Mouse (Mus musculus): ENCODE measurements around the gene Yju2. TPM values are rescaled to one million over a fixed set of nuclear protein-coding genes. Genes with fewer than 3 reads are reported as not detected.
A peak's percentile ranks its signal among the peaks of the same experiment; 100 is the strongest.
"Not testable (repeated sequence)": the region's sequence is repeated elsewhere in the genome, so short reads cannot be mapped to it uniquely, and the experiment has no call there.

Gene Yju2
- polyA plus RNA-seq (2015; fragmentation: Nextera tagmentation; extraction: Ambion mirVana), result 24.5 and 25.4 TPM in 2 replicates

DNA sequence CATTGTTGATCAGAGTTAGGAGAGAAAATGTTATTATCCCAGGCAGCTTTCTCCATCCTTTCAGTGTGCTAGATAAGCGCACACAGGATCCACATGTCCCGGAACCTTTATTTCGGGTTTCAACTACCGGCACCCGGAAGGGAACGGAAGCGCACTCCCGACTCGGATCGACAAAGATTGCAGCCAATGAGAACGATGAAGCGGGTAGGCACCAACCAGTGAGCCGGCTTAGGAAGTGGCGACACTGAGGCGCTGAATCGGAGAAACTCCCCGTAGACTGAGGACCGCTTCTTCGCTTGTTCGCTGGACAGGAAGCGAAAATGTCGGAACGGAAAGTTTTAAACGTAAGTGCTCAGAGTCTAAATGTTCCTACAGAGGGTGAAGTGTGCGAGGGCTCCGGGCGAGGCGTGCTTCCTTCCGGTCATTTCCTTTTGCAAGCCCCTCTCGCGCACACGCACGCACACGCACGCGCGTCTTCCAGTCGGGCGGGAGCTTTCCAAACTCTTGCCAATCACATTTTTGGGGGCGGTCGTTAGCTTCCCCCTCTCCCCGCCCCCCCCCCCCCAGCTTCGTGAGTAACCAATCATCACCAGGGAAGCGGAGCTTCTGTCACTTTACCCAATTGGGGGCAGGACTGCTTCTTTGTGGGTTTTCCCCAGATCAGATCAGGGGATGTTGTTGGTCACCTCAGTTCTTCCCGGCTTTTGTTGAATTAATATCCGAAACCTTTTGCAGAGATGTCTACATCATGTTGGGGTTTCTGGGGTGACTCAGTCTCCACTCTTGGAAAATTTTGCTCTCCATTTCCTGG is at the start of gene Yju2:
TSS of gene Yju2 (plus strand) at position 182 of the 811 bp plus-strand sequence.
- H3K4me1 ChIP-seq, result peaks cover 37% of the 10 kb centered on the region
- peak; percentile 91 for ATAC-seq (replicated peaks)
- WGBS, result under 1% methylated on average over 46 of the region's 46 CpGs

DNA sequence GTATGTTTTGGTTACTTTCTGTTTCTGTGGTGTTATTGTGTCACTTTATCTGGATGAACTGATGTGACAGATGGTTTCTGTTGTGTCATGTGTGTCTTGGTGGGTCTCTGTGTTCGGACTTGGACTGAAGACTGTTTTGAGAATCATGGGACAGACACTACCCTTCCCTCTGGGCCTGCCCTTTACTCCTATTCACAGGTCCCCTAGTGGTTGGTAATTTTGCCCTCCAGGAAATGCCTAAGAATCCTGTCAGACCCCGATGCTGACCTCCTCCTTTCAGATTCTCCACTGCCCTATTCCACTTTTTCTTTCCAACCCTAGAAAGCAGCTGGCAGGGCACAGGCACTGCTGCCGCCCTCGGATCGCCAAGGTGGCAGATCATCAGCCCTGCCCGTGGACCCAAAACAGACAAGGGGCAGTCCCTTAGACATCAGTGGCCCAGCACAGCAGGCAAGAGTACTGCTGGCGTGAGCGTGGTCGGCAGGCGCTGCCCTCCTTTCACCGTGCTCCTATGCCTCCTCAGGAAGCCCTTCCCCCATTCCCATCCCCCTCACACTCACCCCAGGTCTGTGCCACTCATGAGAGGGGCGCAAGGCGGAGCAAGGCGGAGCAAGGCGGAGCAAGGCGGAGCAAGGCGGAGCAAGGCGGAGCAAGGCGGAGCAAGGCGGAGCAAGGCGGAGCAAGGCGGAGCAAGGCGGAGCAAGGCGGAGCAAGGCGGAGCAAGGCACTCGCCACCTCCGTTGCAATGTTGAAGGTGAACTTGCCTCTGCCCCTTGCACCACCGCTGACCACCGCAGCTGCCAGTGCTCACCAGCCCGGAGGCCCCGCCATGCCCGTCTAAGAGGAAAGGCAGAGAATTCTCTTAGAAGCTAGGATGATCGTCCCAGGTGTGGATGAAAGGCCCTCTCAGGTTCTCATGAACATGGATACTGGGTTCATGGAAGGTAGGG is 27.1 kb upstream of the Yju2 start:
- Histone ChIP-seq H3K9ac (peak overlapping the region; percentile 82), H3K4me1 (0 out of 2 replicates have a peak, but pooled peaks cover 4% of the 10 kb centered on the region), H3K27me3 (replicated peaks) (no peaks in the 10 kb centered on the region), H3K9me3 (no peaks in the 10 kb centered on the region), H3K4me3 (peak overlapping the region; percentile 72), H3K4me2 (peak overlapping the region; percentile 72), H3K27ac (peak overlapping the region; percentile 92), H3K36me3 (replicated peaks) (no peaks in the 10 kb centered on the region)
- ATAC-seq (replicated peaks), result peak; percentile 98
- 2% methylated on average over 33 of the region's 33 CpGs for WGBS

More for the DNA sequence above, at the start of gene Yju2:
- no peaks in the 10 kb centered on the region for H3K9me3 ChIP-seq
- no peaks in the 10 kb centered on the region; the same call in 1 of the 2 replicates for H3K36me3 ChIP-seq (replicated peaks)
- H3K27me3 ChIP-seq (replicated peaks), result peaks cover 2% of the 10 kb centered on the region; the same call in 1 of the 2 replicates
- H3K4me3 ChIP-seq, result peak within 1 kb of the TSS; percentile 55
- H3K9ac ChIP-seq, result peak within 1 kb of the TSS; percentile 43
- peak within 1 kb of the TSS; percentile 69 for H3K4me2 ChIP-seq
- H3K27ac ChIP-seq, result peak within 1 kb of the TSS; percentile 94

DNA sequence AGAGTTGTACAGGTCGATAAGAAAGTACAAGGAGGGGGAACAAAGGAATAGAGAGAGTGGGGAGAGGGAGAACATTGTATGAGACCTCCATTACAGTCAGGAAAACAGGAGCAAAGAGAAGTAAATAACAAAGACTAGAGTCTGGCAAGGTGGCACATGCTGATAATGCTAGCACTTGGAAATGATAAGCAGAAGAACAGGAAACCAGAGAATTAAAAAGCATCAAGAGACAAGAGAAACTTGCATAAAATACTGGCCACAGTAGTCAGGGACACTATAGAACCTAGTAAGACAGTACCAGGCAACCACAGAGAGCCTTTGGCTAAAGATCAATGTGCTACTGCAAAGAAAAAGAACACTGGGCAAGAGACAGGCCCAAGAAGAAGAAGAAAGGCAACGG is 26.3 kb upstream of the Yju2 start:
- H3K9ac ChIP-seq, result peak overlapping the region; percentile 82; the same call in 1 of the 2 replicates
- H3K27me3 ChIP-seq (replicated peaks), result no peaks in the 10 kb centered on the region
- H3K4me2 ChIP-seq, result peak overlapping the region; percentile 72
- peak overlapping the region; percentile 72 for H3K4me3 ChIP-seq
- H3K27ac ChIP-seq, result no peak overlapping the region
- no peaks in the 10 kb centered on the region for H3K9me3 ChIP-seq
- ATAC-seq (replicated peaks), result no peak; the same call in 1 of the 2 replicates
- H3K4me1 ChIP-seq, result 0 out of 2 replicates have a peak, but pooled peaks cover 4% of the 10 kb centered on the region
- WGBS, result 78% methylated on average over 2 of the region's 2 CpGs
- H3K36me3 ChIP-seq (replicated peaks), result no peaks in the 10 kb centered on the region

DNA sequence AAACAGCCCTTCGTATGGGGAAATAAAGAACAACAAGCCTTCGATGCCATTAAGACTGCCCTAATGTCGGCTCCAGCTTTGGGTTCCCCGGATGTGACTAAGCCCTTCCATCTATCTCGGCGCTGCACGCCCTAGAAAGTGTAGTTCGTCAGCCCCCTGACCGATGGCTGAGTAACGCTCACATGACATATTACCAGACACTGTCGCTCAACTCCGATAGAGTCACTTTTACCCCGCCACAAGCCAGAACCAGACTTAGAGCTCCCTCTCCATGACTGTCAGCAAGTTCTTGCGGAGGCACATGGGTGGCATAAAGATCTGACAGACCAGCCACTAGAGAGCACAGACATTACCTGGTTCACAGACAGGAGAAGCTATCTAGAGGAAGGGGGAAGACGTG is 25.7 kb upstream of the Yju2 start:
- H3K9ac ChIP-seq, result no peak overlapping the region
- no peak overlapping the region for H3K4me3 ChIP-seq
- 0 out of 2 replicates have a peak, but pooled peaks cover 4% of the 10 kb centered on the region for H3K4me1 ChIP-seq
- no peak overlapping the region for H3K27ac ChIP-seq
- no peaks in the 10 kb centered on the region for H3K9me3 ChIP-seq
- WGBS, result 96% methylated on average over 15 of the region's 15 CpGs
- ATAC-seq (replicated peaks), result no peak
- no peaks in the 10 kb centered on the region for H3K36me3 ChIP-seq (replicated peaks)
- H3K27me3 ChIP-seq (replicated peaks), result no peaks in the 10 kb centered on the region
- peak overlapping the region; percentile 72; the same call in 1 of the 2 replicates for H3K4me2 ChIP-seq

DNA sequence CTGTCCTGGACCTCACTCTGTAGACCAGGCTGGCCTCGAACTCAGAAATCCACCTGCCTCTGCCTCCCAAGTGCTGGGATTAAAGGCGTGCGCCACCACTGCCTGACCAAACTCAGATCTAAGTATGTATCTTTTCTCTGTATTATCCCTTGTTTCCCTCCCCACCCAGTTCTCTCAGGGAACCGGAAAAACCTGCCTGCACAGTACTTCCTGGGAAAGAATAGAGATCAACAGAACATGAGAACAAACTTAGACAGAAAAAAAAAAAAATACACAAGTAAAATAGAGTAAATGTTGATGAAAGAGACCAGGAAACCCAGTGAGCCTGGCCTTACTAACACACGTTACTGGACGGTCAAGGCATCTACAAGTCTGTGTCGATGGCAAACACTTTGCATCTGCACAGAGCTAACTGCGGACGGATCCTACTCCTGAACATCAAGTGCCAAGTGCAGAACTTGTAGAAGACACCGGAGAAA is 14.5 kb upstream of the Yju2 start:
- not testable (repeated sequence) for H3K9me3 ChIP-seq; H3K27me3 ChIP-seq (replicated peaks); H3K36me3 ChIP-seq (replicated peaks); ATAC-seq (replicated peaks)
- peak overlapping the region; percentile 67 for H3K9ac ChIP-seq
- H3K4me3 ChIP-seq, result peak overlapping the region; percentile 54
- peak overlapping the region; percentile 94 for H3K27ac ChIP-seq
- peak overlapping the region; percentile 85 for H3K4me2 ChIP-seq
- 34% methylated on average over 10 of the region's 10 CpGs for WGBS
- H3K4me1 ChIP-seq, result peaks cover 10% of the 10 kb centered on the region; the same call in 1 of the 2 replicates

DNA sequence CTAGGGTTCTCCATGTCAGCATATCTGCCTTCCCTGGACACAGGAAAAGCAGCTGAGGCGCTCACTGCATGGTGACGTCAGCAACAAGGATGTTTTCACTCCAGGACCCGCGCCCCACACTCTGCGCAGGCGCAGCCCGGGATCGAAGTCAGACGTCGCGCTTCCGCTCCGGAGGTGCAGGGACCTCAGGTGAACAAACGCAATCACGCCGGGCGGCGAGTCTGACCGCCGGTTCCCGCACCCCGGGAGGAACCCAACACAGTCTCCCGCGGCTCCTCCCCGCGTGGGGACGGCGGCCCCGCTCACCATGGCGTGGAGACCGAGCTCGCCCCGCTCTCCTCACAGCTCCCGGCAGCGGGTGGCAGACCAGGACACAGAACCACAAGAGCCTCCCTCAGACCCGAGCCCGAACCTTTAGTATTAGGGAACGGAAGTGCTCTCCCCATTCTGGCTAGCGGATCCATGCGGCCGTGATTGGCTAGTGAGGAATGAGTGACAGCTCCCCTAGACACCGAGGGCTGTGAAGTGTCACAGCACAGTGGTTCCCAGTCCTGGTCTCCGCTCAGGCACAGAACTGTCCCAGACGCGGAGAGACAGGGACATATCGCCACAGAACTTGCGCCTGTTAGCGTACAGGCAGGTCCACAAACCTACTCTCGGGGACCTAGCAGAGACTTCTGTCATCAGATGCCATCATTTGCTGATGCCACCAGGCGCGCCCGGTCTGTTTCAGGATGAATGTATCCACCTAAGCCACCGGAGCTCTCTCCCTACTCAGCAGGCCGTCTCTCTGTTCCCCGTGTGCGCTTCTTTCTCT is 13.8 kb upstream of the Yju2 start:
- peak overlapping the region; percentile 54 for H3K4me3 ChIP-seq
- under 1% methylated on average over 55 of the region's 56 CpGs for WGBS
- H3K36me3 ChIP-seq (replicated peaks); H3K27me3 ChIP-seq (replicated peaks); H3K9me3 ChIP-seq: not testable (repeated sequence)
- peaks cover 10% of the 10 kb centered on the region; the same call in 1 of the 2 replicates for H3K4me1 ChIP-seq
- peak; percentile 99 for ATAC-seq (replicated peaks)
- peak overlapping the region; percentile 67 for H3K9ac ChIP-seq
- peak overlapping the region; percentile 94 for H3K27ac ChIP-seq
- H3K4me2 ChIP-seq, result peak overlapping the region; percentile 85

DNA sequence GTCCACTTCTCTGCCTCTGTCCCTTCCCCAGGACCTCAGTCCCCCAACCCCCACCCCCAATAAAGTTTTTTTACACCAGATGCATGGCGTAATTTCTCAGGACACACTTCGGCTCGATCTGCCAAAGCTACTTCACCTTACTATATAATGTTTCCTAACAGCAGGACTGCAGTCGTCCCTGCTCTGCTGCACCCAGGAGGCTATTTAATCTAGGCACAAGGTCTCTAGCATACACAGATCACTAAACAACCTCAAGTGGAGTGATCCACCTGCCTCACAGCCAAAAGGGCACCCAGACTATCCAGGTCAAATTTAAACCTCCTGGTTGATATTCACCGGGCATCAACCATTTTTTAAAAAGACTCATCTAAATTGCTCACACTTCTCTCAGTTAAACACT is 13.2 kb upstream of the Yju2 start:
- 0 out of 2 replicates have a peak, but pooled peaks have one; percentile 0 for ATAC-seq (replicated peaks)
- H3K4me3 ChIP-seq, result peak overlapping the region; percentile 54
- 35% methylated on average over 5 of the region's 5 CpGs for WGBS
- H3K9me3 ChIP-seq, result no peaks in the 10 kb centered on the region
- no peaks in the 10 kb centered on the region for H3K36me3 ChIP-seq (replicated peaks)
- H3K4me1 ChIP-seq, result peaks cover 10% of the 10 kb centered on the region; the same call in 1 of the 2 replicates
- peak overlapping the region; percentile 94 for H3K27ac ChIP-seq
- peak overlapping the region; percentile 67 for H3K9ac ChIP-seq
- H3K4me2 ChIP-seq, result peak overlapping the region; percentile 85
- no peaks in the 10 kb centered on the region for H3K27me3 ChIP-seq (replicated peaks)

DNA sequence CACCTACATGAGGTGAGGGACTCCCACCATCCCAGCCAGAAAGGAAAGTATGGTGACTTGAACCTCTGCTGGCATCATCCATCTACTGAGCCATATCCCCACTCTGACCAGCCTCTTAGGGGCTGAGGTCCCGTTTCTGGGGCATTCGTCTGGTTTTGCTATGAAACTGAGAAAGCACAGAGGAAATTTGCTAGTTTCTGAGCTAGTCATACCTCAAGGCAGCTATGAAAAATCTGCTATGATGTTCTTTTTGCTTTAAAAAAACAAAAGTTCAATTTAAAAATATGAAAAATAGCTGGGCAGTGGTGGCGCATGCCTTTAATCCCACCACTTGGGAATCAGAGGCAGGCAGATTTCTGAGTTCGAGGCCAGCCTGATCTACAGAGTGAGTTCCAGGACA is 10.3 kb upstream of the Yju2 start:
- WGBS, result 87% methylated on average over 4 of the region's 4 CpGs
- Histone ChIP-seq H3K27me3 (replicated peaks) (no peaks in the 10 kb centered on the region), H3K36me3 (replicated peaks) (no peaks in the 10 kb centered on the region), H3K9ac (no peak overlapping the region), H3K9me3 (no peaks in the 10 kb centered on the region), H3K4me3 (no peak overlapping the region), H3K27ac (no peak overlapping the region), H3K4me2 (no peak overlapping the region), H3K4me1 (peaks cover 10% of the 10 kb centered on the region; the same call in 1 of the 2 replicates)
- no peak for ATAC-seq (replicated peaks)

DNA sequence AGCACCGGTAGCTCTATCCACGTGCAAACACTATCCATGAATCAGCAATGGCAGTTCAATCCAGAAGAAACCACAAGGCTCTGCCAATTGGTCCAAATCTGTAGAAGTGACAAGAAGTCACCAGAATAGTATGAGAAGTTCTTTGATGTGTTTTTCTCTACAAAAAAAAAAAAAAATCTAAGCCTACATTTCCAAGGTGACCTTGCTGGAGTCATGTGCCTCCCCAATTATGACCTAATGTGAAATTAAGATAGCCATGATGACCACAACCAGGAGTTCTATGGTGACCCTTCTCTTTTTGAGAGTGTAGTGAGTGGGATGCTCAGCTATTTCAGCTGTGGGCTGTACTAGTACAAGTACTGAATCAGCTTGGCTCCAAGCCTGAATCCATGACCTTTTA is 9.5 kb upstream of the Yju2 start, which contains the start of gene Zfp119b:
TSS of gene Zfp119b (minus strand) at position 101 of the 400 bp plus-strand sequence.
- no peak for ATAC-seq (replicated peaks)

DNA sequence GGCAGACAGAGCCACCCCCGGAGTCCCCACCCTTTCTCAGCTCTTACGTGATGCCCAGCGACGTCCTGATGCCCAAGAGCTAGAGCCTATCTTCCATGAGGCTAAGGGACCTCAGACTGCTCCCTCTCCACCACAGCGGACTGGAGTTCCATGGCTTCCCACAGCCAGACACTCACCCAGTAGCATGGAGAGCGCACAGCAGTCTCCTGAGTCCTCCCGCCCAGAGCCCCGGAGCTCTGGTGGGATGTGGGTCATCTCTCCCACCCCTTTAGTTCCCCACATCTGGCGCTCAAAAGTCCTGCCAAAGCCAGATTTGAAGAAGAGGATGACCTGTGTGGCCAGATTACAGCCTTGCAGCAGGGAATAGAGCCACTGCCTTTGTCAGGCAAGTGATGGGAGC is 8.3 kb upstream of the Yju2 start:
- ATAC-seq (replicated peaks), result no peak

More for the DNA sequence above, 9.5 kb upstream of the Yju2 start, which contains the start of gene Zfp119b:
- Histone ChIP-seq H3K27me3 (replicated peaks) (peaks cover 4% of the 10 kb centered on the region; the same call in 1 of the 2 replicates), H3K4me1 (peaks cover 6% of the 10 kb centered on the region; the same call in 1 of the 2 replicates), H3K4me2 (no peak within 1 kb of the TSS), H3K36me3 (replicated peaks) (no peaks in the 10 kb centered on the region), H3K9ac (no peak within 1 kb of the TSS), H3K27ac (no peak within 1 kb of the TSS), H3K4me3 (no peak within 1 kb of the TSS), H3K9me3 (no peaks in the 10 kb centered on the region)
- WGBS, result 93% methylated on average over 2 of the region's 2 CpGs

DNA sequence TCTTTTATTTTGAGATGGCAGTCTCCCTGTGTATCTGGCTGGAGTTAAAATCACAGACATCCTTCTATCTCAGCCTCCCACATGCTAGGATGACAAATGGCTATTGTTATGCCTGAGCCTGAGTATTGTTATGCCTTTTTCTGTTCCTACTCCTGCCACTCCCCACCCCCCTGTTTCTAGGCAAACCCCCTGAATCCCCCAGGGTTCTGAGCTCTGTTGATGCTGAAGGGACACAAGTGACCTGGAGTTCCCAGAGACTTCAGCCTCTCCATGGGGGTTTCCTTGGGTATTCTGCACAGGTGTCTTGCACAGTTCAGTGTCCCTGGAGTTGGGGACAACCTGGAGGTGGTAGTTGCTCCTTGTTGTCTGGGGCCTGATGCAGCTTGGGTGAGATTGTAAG is 6.9 kb upstream of the Yju2 start:
- Histone ChIP-seq H3K9me3 (no peaks in the 10 kb centered on the region), H3K4me2 (no peak overlapping the region), H3K4me1 (peaks cover 12% of the 10 kb centered on the region), H3K36me3 (replicated peaks) (no peaks in the 10 kb centered on the region), H3K4me3 (no peak overlapping the region), H3K27ac (no peak overlapping the region), H3K27me3 (replicated peaks) (peaks cover 4% of the 10 kb centered on the region; the same call in 1 of the 2 replicates), H3K9ac (no peak overlapping the region)
- no peak for ATAC-seq (replicated peaks)

More for the DNA sequence above, 8.3 kb upstream of the Yju2 start:
- Histone ChIP-seq H3K4me3 (no peak overlapping the region), H3K27me3 (replicated peaks) (peaks cover 4% of the 10 kb centered on the region; the same call in 1 of the 2 replicates), H3K9me3 (no peaks in the 10 kb centered on the region), H3K9ac (no peak overlapping the region), H3K36me3 (replicated peaks) (no peaks in the 10 kb centered on the region), H3K27ac (no peak overlapping the region), H3K4me1 (peaks cover 7% of the 10 kb centered on the region), H3K4me2 (no peak overlapping the region)
- 80% methylated on average over 9 of the region's 9 CpGs for WGBS
